Mouse (Mus musculus) limb, embryonic 13.5 days (tissue): Measurements from ENCODE around the gene Tmem176b. TPM values are rescaled to one million over a fixed set of nuclear protein-coding genes. Genes with fewer than 3 reads are reported as not detected.

Source experiments
- polyA plus RNA-seq: library from polyadenylated mRNA; unstranded; fragments of >200 nt; fragmentation: Nextera tagmentation; extraction: Ambion mirVana; gene quantifications from 2 replicates; pipeline ENCODE4 v1.2.1, GENCODE M21; 2015

Tmem176b gene
- polyA plus RNA-seq, 1 experiment from 2014 or later: 224 TPM

Other genes starting within 250 kb of the Tmem176b start
- 30.7 and 34.1 TPM in 2 replicates for gene Repin1, start 247.6 kb downstream of the Tmem176b start, polyA plus RNA-seq
- gene Gm44965, start 247.6 kb downstream of the Tmem176b start, polyA plus RNA-seq: 0.73 TPM in 1 of 2 replicates, not detected in the other
- gene Zfp775, start 239.4 kb downstream of the Tmem176b start, polyA plus RNA-seq: 7.2 and 7.7 TPM in 2 replicates
- gene AI854703, start 214.7 kb downstream of the Tmem176b start, polyA plus RNA-seq: 0.75 and 0.89 TPM in 2 replicates
- 0.70 and 0.86 TPM in 2 replicates for gene Gimap8, start 194.3 kb downstream of the Tmem176b start, polyA plus RNA-seq
- gene Gimap9, start 165.4 kb downstream of the Tmem176b start, polyA plus RNA-seq: 7.0 and 7.7 TPM in 2 replicates
- 12.5 and 12.9 TPM in 2 replicates for gene Gimap4, start 156.9 kb downstream of the Tmem176b start, polyA plus RNA-seq
- 18.1 and 18.5 TPM in 2 replicates for gene Gimap6, start 133.3 kb downstream of the Tmem176b start, polyA plus RNA-seq
- gene Gm28053, start 122.9 kb downstream of the Tmem176b start, polyA plus RNA-seq: 0.94 and 2.3 TPM in 2 replicates
- not detected in 2 replicates for gene Gimap7, start 122.9 kb downstream of the Tmem176b start, polyA plus RNA-seq
- gene Gimap1, start 102.4 kb downstream of the Tmem176b start, polyA plus RNA-seq: 9.8 and 10.4 TPM in 2 replicates
- 3.0 and 3.4 TPM in 2 replicates for gene Gimap5, start 95.3 kb downstream of the Tmem176b start, polyA plus RNA-seq
- gene Gimap3, start 70.6 kb downstream of the Tmem176b start, polyA plus RNA-seq: not detected in 2 replicates
- 56.6 and 63.0 TPM in 2 replicates for gene Tmem176a, start 577 bp downstream of the Tmem176b start, polyA plus RNA-seq
- gene Aoc1, start 31.4 kb upstream of the Tmem176b start, polyA plus RNA-seq: not detected in 2 replicates
- gene 1600015I10Rik, start 88.4 kb upstream of the Tmem176b start, polyA plus RNA-seq: not detected in 2 replicates
- not detected in 2 replicates for gene Doxl2, start 133.5 kb upstream of the Tmem176b start, polyA plus RNA-seq
- not detected in 2 replicates for gene Svs1, start 145.4 kb upstream of the Tmem176b start, polyA plus RNA-seq
- 0.98 and 1.8 TPM in 2 replicates for gene Gpnmb, start 195.1 kb upstream of the Tmem176b start, polyA plus RNA-seq
- 72.7 and 79.2 TPM in 2 replicates for gene Malsu1, start 232.3 kb upstream of the Tmem176b start, polyA plus RNA-seq